Mouse (Mus musculus) E14TG2a.4 (cell line): Measurements from ENCODE around the gene Asf1b.
"Not testable (repeated sequence)": the region's sequence is repeated elsewhere in the genome, so short reads cannot be mapped to it uniquely, and the experiment has no call there.

Experiments
- H3K27me3 ChIP-seq: 2 replicates; pipeline ENCODE4 v1.6.1; 2014; ENCODE audit warnings: low read length, control low read depth; ENCODE audit not compliant: insufficient read depth
- H3K36me3 ChIP-seq: 2 replicates; pipeline ENCODE4 v1.6.1; 2014; ENCODE audit warnings: low read length, control low read depth; ENCODE audit not compliant: insufficient read depth
- H3K4me1 ChIP-seq: replicated peaks from 2 replicates; pipeline ENCODE4 v1.6.1; 2014; ENCODE audit warnings: low read depth, low read length, control low read depth
- H3K4me3 ChIP-seq: replicated peaks from 2 replicates; pipeline ENCODE4 v1.5.1; 2014; ENCODE audit warnings: mild to moderate bottlenecking, low read length
- H3K9me3 ChIP-seq: 2 replicates; pipeline ENCODE4 v1.6.1; 2014; ENCODE audit warnings: low read length, control low read depth
- CTCF ChIP-seq: conservative IDR thresholded peaks from 2 replicates; pipeline ENCODE4 v1.5.1; 2014; ENCODE audit warnings: low read length
- NANOG ChIP-seq: IDR thresholded peaks from 2 replicates; pipeline ENCODE4 v1.6.1; 2014; ENCODE audit warnings: borderline replicate concordance, low read length, mixed read lengths
- POU5F1 ChIP-seq: IDR thresholded peaks from 2 replicates; pipeline ENCODE4 v1.6.1; 2014; ENCODE audit warnings: low read length, borderline replicate concordance

Gene Asf1b

GRCm38 (mm10) chr8:83980250-83980649, 24.9 kb downstream of the Asf1b start:
- Histone ChIP-seq H3K4me1 (peaks cover 17% of the 10 kb centered on the region), H3K4me3 (no peak overlapping the region), H3K36me3 (peaks cover 51% of the 10 kb centered on the region), H3K9me3 (no peaks in the 10 kb centered on the region), H3K27me3 (no peaks in the 10 kb centered on the region)
- TF ChIP-seq POU5F1 (no peak), CTCF (no peak), NANOG (no peak)

GRCm38 (mm10) chr8:83980845-83981244, 25.5 kb downstream of the Asf1b start:
- no peaks in the 10 kb centered on the region for H3K9me3 ChIP-seq
- H3K36me3 ChIP-seq = peaks cover 54% of the 10 kb centered on the region
- H3K4me3 ChIP-seq = no peak overlapping the region
- H3K4me1 ChIP-seq = peaks cover 17% of the 10 kb centered on the region
- TF ChIP-seq CTCF (no peak), NANOG (no peak), POU5F1 (no peak)
- no peaks in the 10 kb centered on the region for H3K27me3 ChIP-seq

DNA sequence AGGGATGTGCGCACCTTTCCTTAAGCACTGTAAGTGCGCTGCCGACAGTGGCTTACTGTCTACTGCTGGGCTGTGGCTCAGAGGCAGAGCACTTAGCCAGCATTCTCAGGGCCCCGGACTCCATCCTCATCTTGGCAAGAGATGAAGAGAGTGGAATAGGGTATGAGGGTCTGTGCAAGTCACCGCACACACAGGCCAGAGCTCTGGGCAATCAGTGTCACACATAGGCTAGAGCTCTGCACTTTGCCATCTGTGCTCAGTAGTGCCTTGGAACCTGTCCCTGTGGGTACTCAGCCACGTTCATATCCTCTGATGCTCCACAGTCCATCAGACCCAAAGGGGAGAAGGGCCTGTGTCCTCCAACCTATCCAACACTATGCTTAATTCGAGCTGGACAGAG, 26.2 kb downstream of the Asf1b start:
- no peak overlapping the region for H3K4me3 ChIP-seq
- peaks cover 61% of the 10 kb centered on the region for H3K36me3 ChIP-seq
- TF ChIP-seq POU5F1 (no peak), CTCF (no peak), NANOG (no peak)
- no peaks in the 10 kb centered on the region for H3K27me3 ChIP-seq
- peaks cover 17% of the 10 kb centered on the region for H3K4me1 ChIP-seq
- no peaks in the 10 kb centered on the region for H3K9me3 ChIP-seq

GRCm38 (mm10) chr8:83982449-83982848, 27.1 kb downstream of the Asf1b start:
- TF ChIP-seq CTCF (no peak), POU5F1 (no peak), NANOG (no peak)
- Histone ChIP-seq H3K36me3 (peaks cover 68% of the 10 kb centered on the region), H3K4me1 (peaks cover 10% of the 10 kb centered on the region), H3K27me3 (no peaks in the 10 kb centered on the region), H3K4me3 (no peak overlapping the region), H3K9me3 (no peaks in the 10 kb centered on the region)

GRCm38 (mm10) chr8:83983222-83983621, 27.9 kb downstream of the Asf1b start:
- TF ChIP-seq CTCF = peak; percentile 20
- H3K36me3 ChIP-seq = peaks cover 76% of the 10 kb centered on the region
- H3K27me3 ChIP-seq, H3K4me3 ChIP-seq, H3K9me3 ChIP-seq, H3K4me1 ChIP-seq: not testable (repeated sequence)

GRCm38 (mm10) chr8:83989243-83989642, 33.9 kb downstream of the Asf1b start:
- Histone ChIP-seq H3K4me3 (no peak overlapping the region), H3K36me3 (peaks cover 71% of the 10 kb centered on the region)
- TF ChIP-seq POU5F1 = no peak
- no peak for TF ChIP-seq NANOG
- no peak for TF ChIP-seq CTCF

DNA sequence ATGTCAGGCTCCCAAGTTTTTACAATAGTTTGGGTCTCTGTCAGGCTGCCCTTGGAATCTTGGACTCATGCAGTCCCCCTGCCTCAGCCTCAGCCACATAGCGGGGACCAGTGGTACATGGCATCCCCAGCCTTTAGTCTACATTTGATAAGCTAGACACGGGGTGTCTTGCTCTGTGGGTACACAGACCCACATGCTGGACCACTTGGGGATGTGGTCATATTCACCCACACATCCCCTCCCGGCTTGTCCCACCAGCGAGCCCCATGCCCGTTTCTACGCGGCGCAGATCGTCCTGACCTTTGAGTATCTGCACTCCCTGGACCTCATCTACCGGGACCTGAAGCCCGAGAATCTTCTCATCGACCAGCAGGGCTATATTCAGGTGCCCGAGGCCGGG, 34.9 kb downstream of the Asf1b start:
- peaks cover 71% of the 10 kb centered on the region for H3K36me3 ChIP-seq
- H3K9me3 ChIP-seq = no peaks in the 10 kb centered on the region
- peaks cover 6% of the 10 kb centered on the region for H3K27me3 ChIP-seq
- H3K4me1 ChIP-seq = peaks cover 18% of the 10 kb centered on the region
- TF ChIP-seq NANOG = no peak
- TF ChIP-seq CTCF = no peak
- no peak for TF ChIP-seq POU5F1
- H3K4me3 ChIP-seq = no peak overlapping the region

More at GRCm38 (mm10) chr8:83989243-83989642, 33.9 kb downstream of the Asf1b start:
- Histone ChIP-seq H3K27me3 (0 out of 2 replicates have a peak, but pooled peaks cover under 1% of the 10 kb centered on the region), H3K4me1 (peaks cover 18% of the 10 kb centered on the region), H3K9me3 (no peaks in the 10 kb centered on the region)

DNA sequence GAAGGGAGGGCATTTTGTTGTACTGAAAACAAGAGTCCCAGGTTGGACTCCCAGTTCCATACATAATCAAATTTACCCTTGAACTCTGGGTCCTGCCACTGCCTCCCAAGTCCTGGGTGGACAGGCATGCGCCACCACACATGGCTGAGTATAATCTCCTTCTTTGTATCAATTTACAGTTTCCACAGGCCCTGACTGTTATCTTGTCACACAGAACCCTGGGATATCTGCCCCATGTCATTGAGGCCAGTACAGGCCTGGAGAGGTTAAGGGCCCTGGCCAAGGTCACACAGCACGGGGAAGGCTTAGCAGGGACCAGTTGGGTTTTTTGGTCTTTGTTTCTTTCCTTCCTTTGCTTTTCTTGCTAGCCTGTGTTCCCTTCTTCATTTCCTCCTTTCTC, 37.2 kb downstream of the Asf1b start:
- H3K9me3 ChIP-seq = no peaks in the 10 kb centered on the region
- no peak for TF ChIP-seq NANOG
- TF ChIP-seq CTCF = no peak
- no peak for TF ChIP-seq POU5F1
- H3K36me3 ChIP-seq = peaks cover 53% of the 10 kb centered on the region
- peaks cover 20% of the 10 kb centered on the region for H3K27me3 ChIP-seq
- no peak overlapping the region for H3K4me3 ChIP-seq
- H3K4me1 ChIP-seq = peaks cover 29% of the 10 kb centered on the region

DNA sequence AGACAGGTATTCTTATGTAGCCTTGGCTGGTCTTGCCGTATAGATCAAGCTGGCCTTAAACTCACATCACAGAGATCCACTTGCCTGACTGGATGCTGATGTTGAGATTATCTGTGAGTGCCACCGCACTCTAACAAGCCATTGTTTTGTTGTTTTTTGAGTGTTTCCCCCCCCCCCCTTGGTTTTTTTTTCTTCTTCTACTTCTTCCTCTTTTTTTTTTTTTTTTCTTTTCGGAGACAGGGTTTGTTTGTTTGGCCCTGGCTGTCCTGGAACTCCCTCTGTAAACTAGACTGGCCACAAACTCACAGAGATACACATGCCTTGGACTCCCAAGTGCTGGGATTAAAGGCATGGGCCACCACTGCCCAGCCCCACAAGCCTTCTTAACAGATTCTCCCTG, 38.7 kb downstream of the Asf1b start:
- TF ChIP-seq NANOG (no peak), CTCF (no peak), POU5F1 (no peak)
- H3K27me3 ChIP-seq = peaks cover 20% of the 10 kb centered on the region
- no peak overlapping the region for H3K4me3 ChIP-seq
- H3K4me1 ChIP-seq = peaks cover 23% of the 10 kb centered on the region
- H3K9me3 ChIP-seq = no peaks in the 10 kb centered on the region
- peaks cover 44% of the 10 kb centered on the region for H3K36me3 ChIP-seq
